Mouse (Mus musculus) left cerebral cortex, postnatal 4 days (tissue): ENCODE data around the gene Pigs. TPM values are rescaled to one million over a fixed set of nuclear protein-coding genes. Genes with fewer than 3 reads are reported as not detected.

ENCODE experiments used
- DNase-seq: peaks from one replicate; pipeline ENCODE4 v3.0.0-alpha.2; 2022
- intact Hi-C: fragments of 180-260 bp; cut with DNase I; formaldehyde crosslinking; loops from one replicate; pipeline ENCODE4 v1.15.1; 2025
- total RNA-seq, 2 experiments: library from RNA; stranded (reverse); gene quantifications; 2 replicates each; pipeline ENCODE4 v1.2.3; 2021

Pigs gene
- total RNA-seq, 2 experiments from 2014 or later = 52.9 to 59.9 TPM

DNA sequence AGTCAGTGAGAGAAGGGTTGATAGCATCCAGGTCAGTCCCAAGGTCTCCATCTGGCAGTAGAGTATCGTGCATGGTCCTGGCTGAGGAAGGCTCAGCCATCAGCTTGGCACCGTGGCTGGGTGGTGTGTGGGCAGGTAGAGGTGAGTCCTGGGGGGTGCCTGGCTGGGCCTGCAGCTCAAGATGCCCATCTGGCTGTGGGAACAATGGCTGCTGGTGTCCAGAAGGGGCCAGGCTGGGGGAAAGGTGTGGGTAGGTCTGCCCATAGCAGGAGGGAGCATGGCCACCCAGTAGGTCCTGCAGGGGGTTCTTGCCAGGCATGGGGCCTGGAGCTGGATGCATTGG is 32.5 kb downstream of the Pigs start:
- intact Hi-C loops = loop anchor here (5.0 kb wide), 1 partner anchor 37 kb away; no protein-coding TSS in a partner anchor

DNA sequence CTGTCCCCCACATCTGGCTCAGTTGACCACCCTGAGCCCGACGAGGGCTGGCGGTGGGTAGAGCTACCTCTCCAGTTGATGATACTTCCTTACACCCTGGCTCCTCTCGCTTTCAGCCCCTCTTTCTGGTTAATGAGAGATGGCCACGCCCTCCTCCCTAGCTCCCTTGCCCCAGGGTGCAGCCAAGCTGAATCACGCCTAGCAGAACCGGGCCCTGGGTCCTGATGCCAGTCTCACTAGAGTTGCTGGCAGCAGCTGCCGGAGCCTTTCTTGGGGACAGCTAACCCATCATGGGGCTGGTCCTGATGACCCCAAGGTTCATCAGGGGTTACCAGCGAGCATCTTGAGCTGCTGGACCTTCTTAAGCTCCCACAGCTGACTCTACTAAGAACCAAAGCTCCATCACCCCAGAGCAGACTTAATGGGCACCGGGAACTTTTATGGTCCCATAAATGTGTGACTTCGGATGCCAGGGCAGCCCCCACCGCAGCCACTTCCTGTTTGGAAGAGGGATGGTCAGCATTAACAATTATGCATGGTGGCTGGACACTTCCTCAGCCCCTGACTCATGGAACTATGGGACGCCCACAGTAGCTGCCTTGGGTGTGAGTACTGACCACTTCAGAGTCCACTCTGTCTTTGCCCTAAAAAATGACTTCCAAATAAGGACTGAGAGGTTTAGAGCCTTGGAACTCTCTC is 35.2 kb downstream of the Pigs start:
- no peak for DNase-seq
- intact Hi-C loops = loop anchor here (5.0 kb wide), 1 partner anchor 34 kb away; no protein-coding TSS in a partner anchor

More for the DNA sequence above, 32.5 kb downstream of the Pigs start:
- DNase-seq = no peak

DNA sequence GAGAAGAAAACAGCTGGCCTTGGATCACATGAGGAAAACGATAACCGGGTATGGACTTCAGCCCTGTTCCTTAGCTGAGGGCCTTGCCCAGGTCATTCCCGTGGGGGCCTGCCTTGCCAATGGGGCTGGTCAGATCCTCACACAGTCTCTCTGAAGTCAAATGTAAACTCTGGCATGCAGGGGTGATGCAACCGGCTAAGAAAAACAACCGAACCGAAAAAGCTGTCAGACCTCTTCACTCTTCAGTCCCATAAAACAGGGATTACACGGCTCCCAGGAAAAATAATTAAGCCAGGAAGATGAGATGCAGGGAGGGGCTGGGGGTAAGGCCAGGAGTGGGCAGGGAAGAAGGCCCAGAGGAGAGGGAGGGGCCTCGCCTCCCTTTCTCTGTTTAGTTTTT is 35.9 kb downstream of the Pigs start:
- no peak for DNase-seq
- intact Hi-C loops = loop anchor here (5.0 kb wide), 1 partner anchor 33 kb away; no protein-coding TSS in a partner anchor

DNA sequence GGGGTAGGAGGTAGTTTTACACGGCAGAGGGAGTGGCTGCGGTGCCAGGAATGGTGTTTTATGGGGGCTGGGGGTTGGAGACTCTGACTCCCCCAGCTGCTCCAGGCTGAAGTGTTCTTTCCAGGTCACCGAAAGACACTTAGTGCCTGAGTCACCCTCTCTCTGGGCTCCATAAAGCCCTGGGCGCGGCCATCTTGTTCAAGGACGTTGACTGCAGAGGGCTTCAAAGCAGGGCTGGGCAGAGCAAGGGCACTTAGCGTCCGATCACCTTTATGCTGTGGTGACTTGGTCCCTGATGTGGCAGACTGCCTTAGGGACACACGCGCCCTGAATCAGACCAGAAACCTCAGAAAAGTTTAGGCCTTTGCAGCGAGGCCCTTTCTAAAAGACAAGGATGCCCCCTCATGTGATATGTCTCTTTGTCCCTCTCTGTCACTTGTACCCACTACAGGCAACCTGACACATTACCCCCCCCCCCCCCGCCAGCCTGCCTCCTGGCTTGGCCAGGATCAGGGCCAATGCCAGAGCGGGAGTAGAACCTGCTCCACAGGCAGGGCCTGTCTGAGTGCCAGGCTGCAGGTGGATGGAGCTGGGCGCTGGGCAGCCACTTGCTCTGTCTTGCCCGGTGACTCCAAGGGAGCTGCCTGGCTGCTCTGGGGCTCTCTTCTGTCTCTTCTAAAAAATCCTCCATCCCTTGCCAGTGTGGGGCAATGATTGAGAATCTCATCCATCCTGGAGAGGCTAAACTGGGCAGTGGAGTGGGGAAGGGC is 39.4 kb downstream of the Pigs start:
- DNase-seq = no peak
- intact Hi-C loops = no loop called here

DNA sequence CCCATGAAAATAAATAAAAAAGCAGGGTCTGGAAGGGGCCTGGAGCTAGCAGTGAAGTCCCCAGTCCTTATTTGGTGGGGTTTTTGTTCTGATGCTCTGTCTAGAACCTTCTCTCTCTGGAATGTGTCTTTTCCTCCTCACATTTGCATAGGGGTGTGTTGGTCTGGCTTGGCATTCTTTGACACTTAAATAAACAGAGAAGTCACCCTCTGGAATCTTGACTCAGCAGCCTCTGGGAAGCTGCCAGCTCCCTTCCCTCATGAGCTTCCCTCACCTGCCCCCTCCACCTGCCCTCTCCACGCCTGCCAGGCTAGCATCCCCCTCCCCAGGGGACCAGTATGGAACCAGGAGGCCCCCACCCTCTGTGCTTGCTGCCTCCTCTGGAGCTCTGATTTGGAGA is 42.2 kb downstream of the Pigs start:
- no peak for DNase-seq
- intact Hi-C loops = no loop called here

DNA sequence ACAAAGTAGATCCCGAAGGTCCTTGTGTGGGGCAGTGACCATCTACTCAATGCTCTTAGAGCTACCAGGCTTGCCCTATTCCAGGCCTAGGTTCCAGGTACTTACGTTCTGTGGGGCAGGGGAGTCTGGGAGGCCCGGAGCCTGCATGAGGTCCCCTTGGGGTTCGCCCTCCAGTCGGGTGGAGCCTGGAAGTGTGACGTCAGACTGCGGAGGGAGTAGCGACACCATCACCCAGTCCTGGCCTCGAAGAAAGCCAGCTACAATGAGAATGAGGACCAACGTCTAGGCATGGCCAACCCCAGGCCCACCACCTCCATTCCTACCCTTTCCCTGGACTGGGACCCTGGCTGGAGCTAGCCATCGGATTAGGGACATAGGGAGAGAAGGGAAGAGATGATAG is 43.5 kb downstream of the Pigs start:
- DNase-seq = no peak
- intact Hi-C loops = no loop called here

DNA sequence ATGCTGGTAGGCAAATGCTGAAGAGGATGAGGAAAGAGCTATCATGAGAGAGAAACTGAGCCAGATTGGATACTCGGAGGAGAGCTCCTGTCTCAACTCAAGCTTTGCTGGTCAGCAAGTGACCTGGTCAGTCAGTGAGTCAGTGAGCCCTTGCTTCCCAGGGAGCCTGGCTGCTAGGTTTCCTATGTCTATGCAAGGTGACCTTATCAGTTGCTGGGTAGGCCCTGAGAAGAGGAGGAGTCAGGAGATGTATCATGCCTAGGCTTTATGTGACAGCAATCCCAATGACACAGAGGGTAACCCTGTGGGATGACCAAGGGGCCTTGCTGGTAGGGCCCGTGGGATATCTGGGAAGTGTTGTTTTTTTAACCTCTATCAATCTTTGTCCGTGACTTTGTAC is 44.0 kb downstream of the Pigs start:
- intact Hi-C loops = no loop called here
- DNase-seq = no peak

DNA sequence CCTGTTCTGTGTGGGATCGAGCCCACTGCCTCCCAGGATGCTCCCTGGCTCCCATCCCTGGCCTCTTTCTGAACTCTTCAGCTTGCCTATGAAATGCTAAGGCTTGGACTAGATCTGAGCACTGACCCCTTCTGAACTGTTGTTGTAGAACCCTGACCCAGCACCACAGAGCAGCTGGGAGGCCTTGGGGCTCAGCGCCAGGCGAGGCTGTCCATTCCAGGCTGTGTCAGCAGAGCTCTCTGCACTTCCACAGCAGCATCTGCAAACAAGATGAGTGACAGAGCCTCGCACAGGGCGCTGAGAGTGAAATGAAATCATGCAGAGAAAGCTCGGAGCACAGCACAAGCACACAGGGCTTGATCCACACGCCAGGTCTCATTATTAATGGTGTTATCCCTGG is 44.4 kb downstream of the Pigs start:
- intact Hi-C loops = no loop called here
- DNase-seq = no peak

DNA sequence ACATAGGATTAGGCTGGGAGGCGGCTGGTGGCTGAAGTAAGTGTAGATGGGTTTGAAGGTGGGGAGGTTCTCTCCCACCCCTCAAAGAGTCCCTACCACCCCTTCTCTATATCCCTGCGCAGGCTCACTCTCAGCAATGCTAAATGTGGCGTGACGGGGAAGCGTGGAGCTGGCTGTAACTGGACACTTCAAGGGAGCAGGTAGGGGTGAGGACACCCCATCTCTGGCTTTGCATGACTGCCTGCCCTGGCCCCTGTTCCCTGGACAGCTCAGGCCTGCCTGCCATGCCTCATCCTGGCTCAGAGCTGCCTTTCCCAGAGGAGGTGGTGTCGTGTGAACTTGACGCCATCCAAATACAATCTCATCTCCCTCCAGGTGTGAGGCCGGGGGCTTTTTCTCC is 45.9 kb downstream of the Pigs start:
- no peak for DNase-seq
- intact Hi-C loops = no loop called here

DNA sequence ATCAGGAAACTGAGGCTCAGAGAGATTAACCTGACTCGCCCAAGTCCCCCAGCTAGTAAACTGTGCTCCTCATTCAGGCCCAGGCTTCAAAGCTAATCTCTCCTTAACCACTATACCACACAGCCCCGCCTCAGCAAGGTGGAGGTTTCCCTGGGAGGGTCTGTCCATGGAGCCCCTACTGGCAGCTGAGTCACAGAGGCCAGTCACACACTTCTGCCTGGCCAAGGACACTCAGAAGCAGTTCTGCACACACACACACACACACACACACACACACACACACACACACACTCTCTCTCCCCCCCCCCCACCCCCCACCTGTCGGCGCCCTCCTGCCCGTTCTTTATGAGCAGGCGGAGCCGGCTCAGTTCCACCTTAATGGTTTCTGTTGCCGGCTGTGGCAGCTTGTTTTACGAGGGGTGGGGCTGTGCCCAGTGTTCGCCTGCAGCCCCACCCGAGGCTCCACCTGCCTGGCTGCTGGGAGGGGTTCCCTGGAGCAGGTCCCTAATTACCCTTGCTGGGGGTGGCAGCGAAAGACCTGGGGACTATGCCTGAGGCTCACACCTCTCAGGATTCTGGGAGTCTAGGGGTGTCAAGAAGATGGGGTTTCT is 49.4 kb downstream of the Pigs start:
- DNase-seq = no peak
- intact Hi-C loops = no loop called here

DNA sequence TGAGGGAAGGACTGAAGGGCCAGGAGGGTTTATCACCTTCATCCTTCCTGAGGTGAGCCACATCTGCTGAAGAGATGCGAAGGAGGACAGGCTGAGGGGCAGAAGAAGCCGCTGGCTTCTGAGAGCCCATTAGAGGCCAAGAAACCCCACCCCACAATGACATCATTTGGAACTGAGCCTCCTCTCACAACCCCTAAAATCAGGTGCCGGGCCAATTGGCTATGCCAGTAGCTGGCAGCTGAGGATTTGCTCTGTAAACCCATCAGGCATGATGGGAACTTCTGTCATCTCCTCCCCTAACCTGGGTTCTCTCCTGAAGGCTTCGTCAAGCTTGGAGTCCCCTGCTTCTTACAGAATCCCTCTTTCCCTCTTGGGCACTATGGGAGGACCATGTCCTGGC is 52.1 kb downstream of the Pigs start:
- DNase-seq = peak; percentile 46
- intact Hi-C loops = no loop called here

DNA sequence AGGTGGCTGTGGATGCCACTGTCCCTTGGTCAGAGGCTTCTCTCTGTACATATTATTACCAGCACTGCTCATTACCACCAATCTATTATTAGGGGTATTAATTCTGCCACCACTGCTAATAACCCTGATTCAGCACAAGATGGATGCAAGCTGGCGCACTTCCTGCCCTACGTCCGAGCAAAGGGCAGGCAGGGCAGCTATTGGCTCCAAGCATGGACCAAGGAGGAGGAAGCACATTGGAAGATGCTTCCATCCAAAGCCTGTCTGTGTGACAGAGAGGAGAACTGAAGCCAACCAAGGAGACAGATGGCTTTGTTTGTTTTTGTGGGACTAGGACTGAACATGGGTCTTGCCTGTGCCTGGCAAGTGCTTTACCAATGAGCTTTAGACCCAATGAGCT is 52.8 kb downstream of the Pigs start:
- no peak for DNase-seq
- intact Hi-C loops = no loop called here

DNA sequence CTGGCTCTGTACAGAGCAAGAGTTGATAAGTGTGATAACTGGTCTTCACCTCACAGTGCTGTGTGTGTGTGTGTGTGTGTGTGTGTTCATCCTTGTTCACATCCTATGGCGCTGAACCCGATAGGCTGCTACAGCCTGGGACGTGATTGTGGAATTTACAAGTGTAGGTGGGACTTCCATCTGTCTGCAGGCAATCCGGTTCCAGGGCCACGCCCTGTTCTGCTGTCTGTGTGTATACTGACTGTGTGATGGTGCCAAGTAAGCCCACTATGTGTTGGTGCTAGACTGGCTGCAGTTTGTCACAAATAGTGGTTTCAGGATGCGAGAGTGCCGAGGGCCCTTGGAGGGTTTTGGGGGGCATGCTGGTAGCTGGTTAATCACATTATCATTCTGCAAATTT is 54.1 kb downstream of the Pigs start:
- DNase-seq = no peak

DNA sequence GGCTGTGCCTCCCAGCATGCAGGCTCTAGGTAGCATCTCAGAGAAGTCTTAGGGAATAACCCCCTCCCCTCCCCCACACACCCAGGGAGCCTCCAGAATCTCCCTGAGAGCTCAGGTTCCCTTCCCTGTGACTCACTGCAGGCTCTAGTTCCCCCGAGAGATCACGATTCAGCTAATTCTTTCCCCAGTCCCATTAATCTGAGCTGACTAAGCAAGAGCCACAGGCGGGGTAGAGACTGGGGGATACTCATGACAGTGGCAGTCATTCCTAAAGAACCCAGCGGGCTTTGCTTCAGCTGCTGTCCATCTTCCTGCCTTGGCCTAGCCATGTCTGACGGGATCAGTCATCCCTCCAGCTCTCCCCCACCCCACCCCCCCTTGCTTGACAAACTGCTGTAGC is 54.5 kb downstream of the Pigs start:
- intact Hi-C loops = no loop called here
- DNase-seq = no peak

More for the DNA sequence above, 54.1 kb downstream of the Pigs start:
- intact Hi-C loops = no loop called here

DNA sequence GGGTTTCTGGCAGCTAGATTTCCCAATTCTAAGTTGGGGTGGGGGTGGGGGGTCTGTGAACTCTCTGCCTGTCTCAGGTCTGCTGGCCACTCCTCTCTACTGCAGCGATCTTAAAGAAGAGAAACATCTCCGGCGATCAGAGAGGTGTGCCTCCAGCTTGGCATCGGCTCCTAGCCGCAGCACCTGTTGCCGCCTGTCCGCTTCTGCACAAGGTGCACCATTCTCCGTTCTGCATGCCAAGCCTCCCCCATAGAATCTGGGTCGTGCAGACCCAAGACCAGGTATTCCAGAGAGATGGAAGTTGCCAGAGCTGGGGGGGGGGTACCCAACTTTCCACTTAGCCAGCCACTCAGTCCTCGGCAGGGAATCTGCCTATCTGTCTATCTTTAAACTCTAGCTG is 57.6 kb downstream of the Pigs start:
- no peak for DNase-seq
- intact Hi-C loops = no loop called here

DNA sequence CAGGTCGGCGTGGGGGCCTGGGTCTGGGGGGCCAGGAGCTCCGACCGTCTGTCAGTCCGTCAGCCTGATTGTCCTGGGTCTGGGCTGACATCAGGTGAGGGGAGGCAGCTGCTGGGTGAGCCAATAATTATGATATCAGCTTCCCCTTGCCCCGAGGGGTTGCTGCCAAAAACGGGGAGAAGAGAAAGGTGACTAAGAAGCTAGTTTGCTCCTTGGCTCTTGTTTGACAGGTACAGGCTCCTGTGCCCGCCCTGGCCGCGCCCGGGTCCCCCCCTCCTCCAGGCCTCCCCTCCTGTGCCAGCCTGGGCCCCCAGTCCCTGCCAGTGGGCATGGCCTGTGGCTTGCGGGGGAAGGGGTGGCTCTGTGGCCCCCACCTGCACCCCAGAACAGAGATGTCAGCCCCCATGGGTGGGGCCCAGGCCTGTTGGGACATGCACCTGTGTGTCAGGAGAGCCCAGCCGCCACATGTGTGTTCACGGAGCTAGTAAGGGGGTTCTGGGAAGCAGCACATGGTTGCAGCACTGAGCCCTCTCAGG is 58.4 kb downstream of the Pigs start, which contains the start of gene Foxn1:
Foxn1 (minus strand) TSS at position 51 of the 536 bp plus-strand sequence.
- intact Hi-C loops = no loop called here
- DNase-seq = no peak

Other genes with a start within 250 kb of the Pigs start
- gene Eral1, start 248.0 kb upstream of the Pigs start, total RNA-seq = 10 to 100 TPM; 20.0 to 21.0 TPM
- gene Fam222b, start 233.8 kb upstream of the Pigs start, total RNA-seq = 10 to 100 TPM; 26.9 TPM
- 10 to 100 TPM; 74.4 to 79.6 TPM for gene Traf4, start 162.8 kb upstream of the Pigs start, total RNA-seq
- 1 to 10 TPM; 6.0 to 6.5 TPM for gene Nek8, start 151.7 kb upstream of the Pigs start, total RNA-seq
- gene Tlcd1, start 151.7 kb upstream of the Pigs start, total RNA-seq = 10 to 100 TPM; 15.4 to 17.3 TPM
- 1,000 to 10,000 TPM; 1,093 to 1,122 TPM for gene Rpl23a, start 144.8 kb upstream of the Pigs start, total RNA-seq
- 10 to 100 TPM; 53.4 to 55.9 TPM for gene Rab34, start 140.0 kb upstream of the Pigs start, total RNA-seq
- gene Proca1, start 135.0 kb upstream of the Pigs start, total RNA-seq = 1 to 10 TPM; 3.3 to 4.2 TPM
- 10 to 100 TPM; 50.2 to 58.7 TPM for gene Sdf2, start 82.7 kb upstream of the Pigs start, total RNA-seq
- 10 to 100 TPM; 72.5 to 75.1 TPM for gene Supt6, start 82.4 kb upstream of the Pigs start, total RNA-seq
- gene 2610507B11Rik, start 66.7 kb upstream of the Pigs start, total RNA-seq = 100 to 1,000 TPM; 111 to 113 TPM
- 1 to 10 TPM in 1 of 2 experiments, under 1 TPM in 1; 0.72 to 1.1 TPM for gene BC030499, start 37.6 kb upstream of the Pigs start, total RNA-seq
- 1 to 10 TPM; 5.2 to 6.2 TPM for gene Spag5, start 26.9 kb upstream of the Pigs start, total RNA-seq
- gene Aldoc, start 5.4 kb upstream of the Pigs start, total RNA-seq = 100 to 1,000 TPM; 109 to 113 TPM
- 10 to 100 TPM; 51.8 to 57.5 TPM for gene Unc119, start 15.1 kb downstream of the Pigs start, total RNA-seq
- not detected for gene Foxn1, start 58.1 kb downstream of the Pigs start, total RNA-seq
- not detected for gene Slc13a2, start 93.8 kb downstream of the Pigs start, total RNA-seq
- 10 to 100 TPM in 1 of 2 experiments, 1 to 10 TPM in 1; 7.6 to 11.8 TPM for gene Slc46a1, start 137.3 kb downstream of the Pigs start, total RNA-seq
- 10 to 100 TPM; 69.3 to 71.4 TPM for gene Sarm1, start 169.3 kb downstream of the Pigs start, total RNA-seq
- gene Vtn, start 170.7 kb downstream of the Pigs start, total RNA-seq = 10 to 100 TPM; 60.0 to 67.3 TPM
- gene Sebox, start 175.0 kb downstream of the Pigs start, total RNA-seq = under 1 TPM; 0.26 to 0.30 TPM
- gene Tmem199, start 183.8 kb downstream of the Pigs start, total RNA-seq = 10 to 100 TPM; 35.6 to 35.7 TPM
- gene Poldip2, start 183.8 kb downstream of the Pigs start, total RNA-seq = 100 to 1,000 TPM; 113 to 118 TPM
- 10 to 100 TPM; 54.5 to 59.7 TPM for gene Tnfaip1, start 207.9 kb downstream of the Pigs start, total RNA-seq
- 10 to 100 TPM; 54.6 to 59.7 TPM for gene Ift20, start 207.9 kb downstream of the Pigs start, total RNA-seq
- 10 to 100 TPM; 26.5 to 31.1 TPM for gene Tmem97, start 222.4 kb downstream of the Pigs start, total RNA-seq